ENCODE assay signal across 9 mouse cellular contexts in genomic region chr6:70709338-70710055, GRCm38 (mm10).
DNase-seq lines count a peak whose midpoint lies in the region; ATAC-seq and TF ChIP-seq lines count a peak whose summit lies in the region.
"Had no signal": no experiment of that assay in that cellular context is flagged by ENCODE, and none has a peak within 500 bp of the region (broad histone marks: within the 10 kb centered on the region; RNA-seq: fewer than 3 reads in every experiment).

No protein-coding gene starts in this region.

- peak overlapping the region; percentile 3; the same call in 1 of the 2 replicates for H3K4me3 ChIP-seq in heart, embryonic 10.5 days
- no peak overlapping the region for H3K4me3 ChIP-seq in lung, adult 2 months (replicated peaks; ENCODE audit: extremely low read depth, low read depth, low read length)
- H3K4me3 ChIP-seq in neural tube, embryonic 13.5 days: no peak overlapping the region
- H3K4me3 ChIP-seq: limb, embryonic 13.5 days had no signal

- WGBS in heart, embryonic 10.5 days: 24% methylated on average over 7 of the region's 7 CpGs
- WGBS in lung, adult 2 months: 10% methylated on average over 7 of the region's 7 CpGs
- 26% methylated on average over 7 of the region's 7 CpGs for WGBS in neural tube, embryonic 13.5 days

- peak; percentile 77 for DNase-seq in CD4-positive helper T cell, adult 2 months (ENCODE audit: low read depth, low spot score)
- peak; percentile 87 for DNase-seq in MEL-GATA-1-ER (ENCODE audit: extremely low read depth, low read depth)
- peak; percentile 46 to 70 for DNase-seq in cerebellum, postnatal 25 days
- DNase-seq in heart, embryonic 10.5 days (ENCODE audit: low spot score): peak; percentile 83
- peak; percentile 75 for DNase-seq in kidney, adult 9 months
- no peak for DNase-seq in lung, adult 2 months
- no peak for DNase-seq in testis, postnatal 14 days (ENCODE audit: low spot score)

- 0 out of 2 replicates have a peak overlapping the region, but pooled peaks have one; percentile 14 for H3K4me2 ChIP-seq in neural tube, embryonic 13.5 days
- H3K4me2 ChIP-seq: limb, embryonic 13.5 days had no signal

- no peak overlapping the region for H3K9ac ChIP-seq in neural tube, embryonic 13.5 days
- H3K9ac ChIP-seq: limb, embryonic 13.5 days had no signal

- H3K9me3 ChIP-seq in heart, embryonic 10.5 days: no peaks in the 10 kb centered on the region
- no peaks in the 10 kb centered on the region for H3K9me3 ChIP-seq in neural tube, embryonic 13.5 days
- H3K9me3 ChIP-seq: limb, embryonic 13.5 days had no signal

- no peaks in the 10 kb centered on the region; the same call in 1 of the 2 replicates for H3K4me1 ChIP-seq in heart, embryonic 10.5 days
- H3K4me1 ChIP-seq in lung, adult 2 months (ENCODE audit: control insufficient read depth, insufficient read depth, low read length): no peaks in the 10 kb centered on the region
- H3K4me1 ChIP-seq in neural tube, embryonic 13.5 days (replicated peaks): peaks cover 6% of the 10 kb centered on the region; the same call in 1 of the 2 replicates
- H3K4me1 ChIP-seq: limb, embryonic 13.5 days had no signal

- peak; percentile 46 for TF ChIP-seq CTCF in lung, adult 2 months (IDR thresholded peaks at IDR 0.05; ENCODE audit: insufficient read depth, low read length)

- peak; percentile 79; the same call in 1 of the 2 replicates for ATAC-seq in neural tube, embryonic 13.5 days (ENCODE audit: low read depth)

- H3K36me3 ChIP-seq in heart, embryonic 10.5 days: no peaks in the 10 kb centered on the region
- no peaks in the 10 kb centered on the region for H3K36me3 ChIP-seq in neural tube, embryonic 13.5 days
- H3K36me3 ChIP-seq: limb, embryonic 13.5 days had no signal

- no peak overlapping the region for H3K27ac ChIP-seq in heart, embryonic 10.5 days
- no peak overlapping the region for H3K27ac ChIP-seq in neural tube, embryonic 13.5 days (replicated peaks)
- H3K27ac ChIP-seq: limb, embryonic 13.5 days had no signal

- no peaks in the 10 kb centered on the region for H3K27me3 ChIP-seq in heart, embryonic 10.5 days (ENCODE audit: insufficient read depth, poor library complexity, severe bottlenecking)
- no peaks in the 10 kb centered on the region for H3K27me3 ChIP-seq in neural tube, embryonic 13.5 days
- H3K27me3 ChIP-seq: limb, embryonic 13.5 days had no signal

- no peak for TF ChIP-seq POLR2A in lung, adult 2 months (IDR thresholded peaks at IDR 0.05; ENCODE audit: borderline replicate concordance, extremely low read depth, low read depth, low read length)

Comparison
In these comparisons a context has a peak if more than half of its experiments do, and no peak if none do; other contexts are left out.
1. DNase-seq: peak in CD4-positive helper T cell, adult 2 months (single experiment), MEL-GATA-1-ER (single experiment), cerebellum, postnatal 25 days (2 of 2), heart, embryonic 10.5 days (single experiment) and kidney, adult 9 months (single experiment); none in lung, adult 2 months (single experiment) and testis, postnatal 14 days (single experiment).